Mouse (Mus musculus) small intestine, adult 2 months (tissue): ENCODE measurements at regions not wholly inside any gene's neighbourhood (a gene's known extent, or its start where the extent isn't known, plus 50 kb on each side); places are given as distances from the start of the nearest gene placed in this dataset.

ENCODE experiments used
- H3K27ac ChIP-seq: fragments of 200-500 bp; 2 replicates; pipeline ENCODE4 v1.5.1; 2012; ENCODE audit warnings: low read depth, low read length, control low read depth, inconsistent platforms; ENCODE audit not compliant: insufficient read depth
- H3K27me3 ChIP-seq: fragments of 200-500 bp; 2 replicates; pipeline ENCODE4 v1.6.1; 2012; ENCODE audit warnings: mild to moderate bottlenecking, moderate library complexity, low read length, inconsistent platforms; ENCODE audit not compliant: control insufficient read depth, insufficient read depth
- H3K36me3 ChIP-seq: fragments of 200-500 bp; 2 replicates; pipeline ENCODE4 v1.6.1; 2012; ENCODE audit warnings: mild to moderate bottlenecking, low read length, control low read depth, inconsistent platforms; ENCODE audit not compliant: control insufficient read depth, insufficient read depth
- H3K4me1 ChIP-seq: fragments of 200-500 bp; 2 replicates; pipeline ENCODE4 v1.6.1; 2012; ENCODE audit warnings: low read length, inconsistent platforms, mixed read lengths; ENCODE audit not compliant: control insufficient read depth, insufficient read depth, insufficient read length
- H3K4me3 ChIP-seq: fragments of 200-500 bp; 2 replicates; pipeline ENCODE4 v1.5.1; 2012; ENCODE audit warnings: low read depth, mild to moderate bottlenecking, control low read depth, inconsistent platforms, low read length, moderate library complexity
- CTCF ChIP-seq: fragments of 200-500 bp; IDR thresholded peaks from 2 replicates; pipeline ENCODE4 v1.5.1; 2012; ENCODE audit warnings: low read depth, mild to moderate bottlenecking, control low read depth, inconsistent platforms, low read length, moderate library complexity, mixed read lengths; ENCODE audit not compliant: insufficient replicate concordance, insufficient read length; ENCODE audit errors: extremely low read depth
- POLR2A ChIP-seq: fragments of 200-500 bp; IDR thresholded peaks from 2 replicates; pipeline ENCODE4 v1.6.1; 2012; ENCODE audit warnings: low read depth, mild to moderate bottlenecking, control low read depth, inconsistent platforms, low read length, moderate library complexity
- WGBS: fragments of 180-500 bp; shearing (Covaris S2); methylation state at CpG from one replicate; pipeline ENCODE4 v1.1.7; 2018; 5-methylcytosine and 5-hydroxymethylcytosine counted together

DNA sequence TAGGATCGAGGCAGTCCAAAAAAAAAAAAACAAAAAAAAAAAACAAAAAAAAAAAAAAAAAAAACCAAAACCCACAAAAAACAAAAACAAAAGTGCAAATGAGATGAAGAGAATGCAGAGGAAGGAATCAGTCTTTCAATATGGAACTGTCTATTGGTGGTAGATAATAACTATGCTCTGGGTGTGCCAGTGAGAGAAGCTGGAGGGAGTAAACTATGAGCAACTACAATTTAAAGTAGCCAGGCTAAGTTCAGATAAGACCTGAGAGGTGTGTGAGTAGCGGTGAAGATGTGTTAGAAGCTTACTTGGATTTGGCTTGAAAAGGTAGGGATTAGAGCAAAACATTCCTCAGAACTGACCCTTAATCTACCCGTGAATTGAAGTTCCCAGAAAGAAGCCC, 200.1 kb upstream of the Egfl6 start:
- no peaks in the 10 kb centered on the region for H3K27me3 ChIP-seq
- H3K4me3 ChIP-seq, result no peak overlapping the region
- H3K4me1 ChIP-seq, result no peaks in the 10 kb centered on the region
- no peaks in the 10 kb centered on the region for H3K36me3 ChIP-seq
- WGBS, result 68% methylated on average over 3 of the region's 3 CpGs
- no peak for TF ChIP-seq POLR2A
- TF ChIP-seq CTCF, result no peak
- no peak overlapping the region for H3K27ac ChIP-seq

DNA sequence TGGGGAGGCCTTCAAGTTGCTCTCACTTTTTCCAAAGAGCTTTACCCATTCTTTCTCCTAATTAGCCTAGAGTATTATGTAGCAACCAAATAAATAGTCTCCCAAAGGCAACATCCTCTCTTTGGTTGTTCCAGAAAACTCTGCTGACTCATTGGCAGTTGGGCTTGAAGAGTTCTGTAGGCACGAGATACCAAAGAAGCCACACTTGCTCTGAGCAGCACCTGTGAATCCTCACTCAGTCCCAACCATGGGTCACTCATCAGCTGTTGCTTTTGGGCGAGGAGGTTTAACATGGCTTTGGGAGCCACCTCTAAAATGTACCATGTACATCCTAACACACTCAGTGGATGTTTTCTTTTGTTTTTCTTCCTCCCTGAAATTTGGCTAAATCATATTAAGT, 197.9 kb upstream of the Egfl6 start:
- no peak overlapping the region for H3K27ac ChIP-seq
- H3K27me3 ChIP-seq, result no peaks in the 10 kb centered on the region
- no peak overlapping the region for H3K4me3 ChIP-seq
- WGBS, result 78% methylated on average over 2 of the region's 2 CpGs
- no peaks in the 10 kb centered on the region for H3K36me3 ChIP-seq
- H3K4me1 ChIP-seq, result no peaks in the 10 kb centered on the region
- no peak for TF ChIP-seq POLR2A
- no peak for TF ChIP-seq CTCF

DNA sequence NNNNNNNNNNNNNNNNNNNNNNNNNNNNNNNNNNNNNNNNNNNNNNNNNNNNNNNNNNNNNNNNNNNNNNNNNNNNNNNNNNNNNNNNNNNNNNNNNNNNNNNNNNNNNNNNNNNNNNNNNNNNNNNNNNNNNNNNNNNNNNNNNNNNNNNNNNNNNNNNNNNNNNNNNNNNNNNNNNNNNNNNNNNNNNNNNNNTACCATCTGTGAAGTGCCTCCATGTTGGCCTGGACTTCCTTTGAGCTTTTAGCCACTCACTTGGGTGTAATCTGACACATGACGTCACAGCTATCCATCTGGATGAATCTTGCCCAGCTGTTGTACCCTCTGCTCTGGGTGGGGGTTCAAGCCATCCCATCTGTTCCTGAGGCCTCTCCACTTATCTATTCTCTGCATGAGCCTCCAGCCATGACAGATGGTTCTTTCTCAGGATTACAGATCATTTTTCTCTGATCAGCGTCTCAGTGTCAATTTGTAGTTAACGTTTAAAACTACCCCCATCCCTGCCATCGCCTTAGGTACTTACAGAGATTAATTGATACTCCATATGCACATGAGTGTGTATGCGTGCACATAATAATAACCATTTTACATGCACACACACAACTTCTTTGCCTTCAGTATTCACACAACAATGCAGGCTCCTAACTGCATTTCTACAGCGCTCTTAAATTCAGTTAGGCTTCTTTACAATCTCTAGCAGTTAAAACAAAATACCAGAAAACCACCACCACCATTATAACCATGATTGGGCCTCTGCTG, 194.0 kb upstream of the Egfl6 start:
- 91% methylated on average over 6 of the region's 6 CpGs for WGBS
- no peaks in the 10 kb centered on the region for H3K36me3 ChIP-seq

DNA sequence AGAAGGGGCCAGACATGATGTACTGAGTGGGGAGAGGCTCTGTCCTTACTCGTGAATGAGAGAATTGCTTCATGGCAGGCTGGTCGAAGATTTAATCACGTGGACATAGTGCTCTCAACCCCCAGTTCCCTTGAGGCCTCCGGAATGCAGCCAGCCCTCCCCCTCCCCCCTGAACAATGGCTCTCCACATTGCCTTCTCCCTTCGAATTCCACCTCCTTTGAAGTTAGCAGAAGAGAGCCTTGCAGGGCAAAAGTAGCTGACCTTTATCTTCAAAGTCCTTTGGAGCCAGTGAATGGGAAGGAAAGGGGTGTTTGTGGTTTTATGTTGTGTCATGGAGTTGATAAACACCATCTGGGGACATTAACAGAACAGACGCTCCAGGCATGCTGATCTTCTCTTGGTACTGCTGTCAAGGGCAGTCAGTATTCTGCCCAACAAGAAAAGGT, 187.9 kb upstream of the Egfl6 start:
- Histone ChIP-seq H3K4me1 (no peaks in the 10 kb centered on the region), H3K27ac (no peak overlapping the region), H3K4me3 (no peak overlapping the region), H3K36me3 (no peaks in the 10 kb centered on the region), H3K27me3 (no peaks in the 10 kb centered on the region)
- WGBS, result 28% methylated on average over 6 of the region's 6 CpGs
- TF ChIP-seq POLR2A, result no peak
- no peak for TF ChIP-seq CTCF

More for the DNA sequence above, 194.0 kb upstream of the Egfl6 start:
- Histone ChIP-seq H3K27me3 (no peaks in the 10 kb centered on the region), H3K4me1 (no peaks in the 10 kb centered on the region), H3K27ac (no peak overlapping the region), H3K4me3 (no peak overlapping the region)
- TF ChIP-seq CTCF, result no peak
- TF ChIP-seq POLR2A, result no peak

DNA sequence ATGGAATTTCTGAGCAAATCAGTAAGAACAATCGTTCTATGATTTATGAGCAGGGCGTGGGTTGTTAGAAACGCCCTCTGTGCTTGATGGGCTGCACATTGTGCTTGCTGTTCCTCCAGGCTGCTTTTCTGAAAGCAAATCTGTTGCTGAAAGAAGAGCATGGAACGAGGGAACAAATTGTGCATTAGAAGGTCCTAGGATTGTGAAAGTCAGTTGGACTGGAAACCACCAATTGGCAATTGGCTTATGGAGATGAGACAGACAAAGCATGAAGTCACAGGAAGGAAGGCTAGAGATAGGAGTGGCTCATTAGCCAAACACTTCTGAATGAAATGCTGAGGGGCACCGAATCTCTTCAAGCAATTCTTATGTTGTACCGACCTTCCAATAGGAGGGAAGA, 181.5 kb upstream of the Egfl6 start:
- 45% methylated on average over 6 of the region's 6 CpGs for WGBS
- no peaks in the 10 kb centered on the region for H3K36me3 ChIP-seq
- H3K4me3 ChIP-seq, result no peak overlapping the region
- H3K27me3 ChIP-seq, result no peaks in the 10 kb centered on the region
- H3K4me1 ChIP-seq, result no peaks in the 10 kb centered on the region
- TF ChIP-seq POLR2A (no peak), CTCF (no peak)
- no peak overlapping the region for H3K27ac ChIP-seq

DNA sequence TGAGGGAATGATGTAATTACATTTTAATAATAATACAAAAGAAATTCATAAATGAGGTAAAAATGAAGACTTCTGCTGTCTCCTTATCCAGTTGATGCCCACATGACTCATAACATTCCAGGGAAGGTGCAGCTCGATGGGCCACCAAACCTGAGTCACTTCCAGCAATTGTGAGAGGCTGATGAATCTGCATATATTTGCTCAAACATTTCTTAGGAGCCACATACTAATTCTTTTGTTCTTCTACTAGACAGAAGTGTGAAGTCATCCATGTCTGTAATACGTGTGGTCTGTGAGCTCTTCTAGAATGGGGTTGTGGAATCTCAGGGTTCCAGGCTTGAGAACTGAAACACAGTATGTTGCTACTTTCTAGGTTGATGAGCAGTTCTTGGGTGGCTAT, 180.1 kb upstream of the Egfl6 start:
- Histone ChIP-seq H3K27me3 (no peaks in the 10 kb centered on the region), H3K36me3 (no peaks in the 10 kb centered on the region), H3K4me3 (no peak overlapping the region), H3K4me1 (no peaks in the 10 kb centered on the region), H3K27ac (no peak overlapping the region)
- WGBS, result 80% methylated on average over 2 of the region's 2 CpGs
- TF ChIP-seq POLR2A, result no peak
- no peak for TF ChIP-seq CTCF

DNA sequence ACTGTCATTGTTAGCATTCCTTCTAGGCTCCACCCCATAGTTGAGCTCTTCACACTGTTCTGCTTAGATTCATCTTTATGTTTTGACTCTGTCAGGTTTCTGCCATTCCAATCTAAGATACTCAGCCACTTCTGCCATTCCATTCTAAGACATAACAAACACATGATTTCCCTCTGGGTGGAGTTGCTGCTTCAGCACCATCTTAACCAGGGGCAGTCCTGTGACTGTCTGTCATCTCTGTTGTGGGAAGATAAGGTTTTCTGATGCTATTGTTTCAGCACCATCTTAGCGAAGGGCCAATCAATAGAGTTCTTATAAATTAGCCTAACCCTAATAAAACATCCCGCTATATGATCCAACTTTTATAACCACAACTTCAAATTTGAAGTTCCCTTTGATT, 176.6 kb upstream of the Egfl6 start:
- Histone ChIP-seq H3K4me3 (no peak overlapping the region), H3K4me1 (no peaks in the 10 kb centered on the region), H3K27ac (no peak overlapping the region), H3K36me3 (no peaks in the 10 kb centered on the region), H3K27me3 (no peaks in the 10 kb centered on the region)
- TF ChIP-seq CTCF (no peak), POLR2A (no peak)
- WGBS, result 80% methylated on average over 2 of the region's 2 CpGs
